Mouse (Mus musculus) liver, adult 2 months (tissue): ENCODE measurements around the gene Cfap161.

Experiments used
- CTCF ChIP-seq: fragments of 200-500 bp; IDR thresholded peaks from 2 replicates; pipeline ENCODE4 v1.5.1; 2011; ENCODE audit warnings: low read depth, low read length, control low read depth
- POLR2A ChIP-seq: fragments of 200-500 bp; IDR thresholded peaks from 2 replicates; pipeline ENCODE4 v1.6.1; 2011; ENCODE audit warnings: low read length, control low read depth; ENCODE audit not compliant: insufficient read depth; ENCODE audit errors: extremely low read depth

DNA sequence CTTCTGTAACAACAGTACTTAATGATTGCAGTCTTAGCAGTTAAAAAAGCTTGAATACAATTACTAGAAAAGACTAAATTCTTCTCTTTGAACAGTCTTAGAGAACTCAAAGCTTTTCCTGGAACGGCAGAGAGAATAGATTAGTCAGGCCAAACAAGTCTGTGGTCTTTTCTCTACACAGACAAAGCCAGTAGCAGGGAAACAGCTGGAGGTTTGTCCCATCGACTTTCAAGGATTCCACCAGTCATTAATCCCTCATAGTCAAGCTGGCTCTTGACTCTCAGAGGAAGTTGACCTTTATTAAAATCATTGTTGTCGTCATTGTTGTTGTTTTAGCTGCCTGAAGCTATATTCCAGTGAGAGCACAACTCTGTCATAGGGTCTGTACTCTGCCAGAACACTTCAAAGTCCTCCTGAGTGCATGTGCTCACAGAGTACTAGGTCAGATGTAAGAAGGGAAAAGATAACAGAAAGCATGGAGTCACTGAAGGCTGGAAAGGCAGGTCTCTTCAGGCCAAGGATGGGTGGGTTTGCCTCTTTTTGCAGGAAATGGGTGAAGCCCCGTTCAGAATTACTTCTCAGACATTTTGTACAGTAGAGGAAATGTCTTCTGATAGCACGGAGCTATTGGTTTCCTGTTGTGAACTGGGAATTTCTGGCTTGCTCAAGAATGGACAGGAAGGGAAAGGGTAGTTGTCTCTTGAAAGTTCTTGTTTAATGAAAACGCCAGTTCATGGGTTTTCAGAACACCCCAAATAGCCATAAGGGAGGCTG is 48.0 kb upstream of the Cfap161 start:
- TF ChIP-seq CTCF (no peak), POLR2A (no peak)
